Comparison of ENCODE assay signal across 13 mouse cellular contexts in genomic region chr5:135737154-135737553, GRCm38 (mm10). TPM values are rescaled to one million over a fixed set of nuclear protein-coding genes. Genes with fewer than 3 reads are reported as not detected.
DNase-seq lines count a peak whose midpoint lies in the region; ATAC-seq and TF ChIP-seq lines count a peak whose summit lies in the region.
"Had no signal": no experiment of that assay in that cellular context is flagged by ENCODE, and none has a peak within 500 bp of the region (broad histone marks: within the 10 kb centered on the region; RNA-seq: fewer than 3 reads in every experiment).

No protein-coding gene starts in this region.

- no peak for ATAC-seq in midbrain, postnatal 0 days (ENCODE audit: low FRiP score)
- no peak for ATAC-seq in midbrain, embryonic 15.5 days (replicated peaks)
- no peak for ATAC-seq in stomach, postnatal 0 days (ENCODE audit: low FRiP score, low TSS enrichment)
- ATAC-seq in neural tube, embryonic 15.5 days (ENCODE audit: low FRiP score): no peak

- H3K4me3 ChIP-seq in heart, adult 2 months: no peak overlapping the region
- no peak overlapping the region for H3K4me3 ChIP-seq in heart, embryonic 10.5 days
- no peak overlapping the region for H3K4me3 ChIP-seq in midbrain, postnatal 0 days (ENCODE audit: low read depth, low read length)
- H3K4me3 ChIP-seq in midbrain, embryonic 15.5 days: no peak overlapping the region
- H3K4me3 ChIP-seq in stomach, postnatal 0 days (ENCODE audit: low read depth, low read length): no peak overlapping the region
- no peak overlapping the region for H3K4me3 ChIP-seq in neural tube, embryonic 15.5 days (replicated peaks)
- H3K4me3 ChIP-seq: embryonic facial prominence, embryonic 13.5 days; limb, embryonic 10.5 days had no signal

- DNase-seq in heart, adult 2 months: no peak
- DNase-seq in heart, embryonic 10.5 days (ENCODE audit: low spot score): no peak
- DNase-seq in midbrain, postnatal 0 days (ENCODE audit: low spot score): no peak
- DNase-seq in brain, embryonic 14.5 days (ENCODE audit: low read depth): no peak
- no peak for DNase-seq in stomach, postnatal 0 days (ENCODE audit: low spot score)
- DNase-seq in cerebellum, adult 11 months: no peak
- DNase-seq: kidney, adult 8-10 months had no signal

- intact Hi-C loops in heart, adult 2 months (cut with DNase I): no loop called here

- H3K79me2 ChIP-seq in heart, adult 2 months (replicated peaks; ENCODE audit: control insufficient read depth, insufficient read depth, low read length): no peaks in the 10 kb centered on the region

- H3K9ac ChIP-seq in heart, adult 2 months (ENCODE audit: low read depth, low read length): no peak overlapping the region
- no peak overlapping the region for H3K9ac ChIP-seq in midbrain, postnatal 0 days (replicated peaks; ENCODE audit: low read length, poor library complexity, severe bottlenecking)
- H3K9ac ChIP-seq in midbrain, embryonic 15.5 days: no peak overlapping the region
- H3K9ac ChIP-seq in stomach, postnatal 0 days (ENCODE audit: low read length): no peak overlapping the region
- no peak overlapping the region for H3K9ac ChIP-seq in neural tube, embryonic 15.5 days (replicated peaks)
- H3K9ac ChIP-seq: embryonic facial prominence, embryonic 13.5 days had no signal

- TF ChIP-seq EP300 in heart, adult 2 months (IDR thresholded peaks at IDR 0.05; ENCODE audit: insufficient read depth, low read depth, low read length): no peak
- no peak for TF ChIP-seq EP300 in stomach, postnatal 0 days (optimal IDR thresholded peaks at IDR 0.05)

- H3K4me2 ChIP-seq in midbrain, postnatal 0 days (ENCODE audit: low read depth, low read length, poor library complexity, severe bottlenecking): no peak overlapping the region
- H3K4me2 ChIP-seq in midbrain, embryonic 15.5 days: no peak overlapping the region
- no peak overlapping the region for H3K4me2 ChIP-seq in stomach, postnatal 0 days (replicated peaks; ENCODE audit: low read depth)
- H3K4me2 ChIP-seq in neural tube, embryonic 15.5 days: no peak overlapping the region
- H3K4me2 ChIP-seq: embryonic facial prominence, embryonic 13.5 days had no signal

- TF ChIP-seq POLR2A in heart, adult 2 months (IDR thresholded peaks at IDR 0.05; ENCODE audit: insufficient read depth, low read depth, low read length): no peak
- TF ChIP-seq POLR2A in brain, embryonic 14.5 days (IDR thresholded peaks at IDR 0.05; ENCODE audit: borderline replicate concordance, extremely low read depth, insufficient read depth, insufficient read length, poor library complexity, severe bottlenecking): no peak

- WGBS in heart, adult 2 months: 73% methylated on average over 7 of the region's 7 CpGs
- 64% methylated on average over 7 of the region's 7 CpGs for WGBS in heart, embryonic 10.5 days
- 81% methylated on average over 7 of the region's 7 CpGs for WGBS in midbrain, postnatal 0 days
- 80% methylated on average over 7 of the region's 7 CpGs for WGBS in midbrain, embryonic 15.5 days
- 79% methylated on average over 7 of the region's 7 CpGs for WGBS in stomach, postnatal 0 days
- WGBS in neural tube, embryonic 15.5 days: 81% methylated on average over 7 of the region's 7 CpGs

- peak; percentile 65 for TF ChIP-seq CTCF in heart, adult 2 months (IDR thresholded peaks at IDR 0.05)
- peak; percentile 56 for TF ChIP-seq CTCF in midbrain, postnatal 0 days (IDR thresholded peaks at IDR 0.05)
- TF ChIP-seq CTCF in brain, embryonic 14.5 days (IDR thresholded peaks at IDR 0.05; ENCODE audit: borderline replicate concordance, extremely low read depth, insufficient read depth, insufficient read length): peak; percentile 29; the same call in 1 of the 2 replicates
- peak; percentile 68 for TF ChIP-seq CTCF in stomach, postnatal 0 days (IDR thresholded peaks at IDR 0.05; ENCODE audit: low read depth)

- no peaks in the 10 kb centered on the region for H3K36me3 ChIP-seq in heart, adult 2 months (ENCODE audit: control insufficient read depth, insufficient read depth, low read length)
- H3K36me3 ChIP-seq in heart, embryonic 10.5 days: peaks cover 74% of the 10 kb centered on the region
- H3K36me3 ChIP-seq in midbrain, postnatal 0 days (ENCODE audit: insufficient read depth, low read length): peaks cover 65% of the 10 kb centered on the region
- H3K36me3 ChIP-seq in midbrain, embryonic 15.5 days (replicated peaks): peaks cover 48% of the 10 kb centered on the region
- peaks cover 37% of the 10 kb centered on the region for H3K36me3 ChIP-seq in stomach, postnatal 0 days (ENCODE audit: control insufficient read depth, insufficient read depth, low read length)
- H3K36me3 ChIP-seq in neural tube, embryonic 15.5 days: peaks cover 75% of the 10 kb centered on the region

- H3K27me3 ChIP-seq in heart, adult 2 months (ENCODE audit: control insufficient read depth, insufficient read depth, low read length): no peaks in the 10 kb centered on the region
- H3K27me3 ChIP-seq in heart, embryonic 10.5 days (ENCODE audit: insufficient read depth, poor library complexity, severe bottlenecking): no peaks in the 10 kb centered on the region
- no peaks in the 10 kb centered on the region for H3K27me3 ChIP-seq in midbrain, postnatal 0 days (ENCODE audit: insufficient read depth, low read length)
- H3K27me3 ChIP-seq in midbrain, embryonic 15.5 days (replicated peaks): no peaks in the 10 kb centered on the region
- no peaks in the 10 kb centered on the region for H3K27me3 ChIP-seq in stomach, postnatal 0 days (ENCODE audit: control insufficient read depth, insufficient read depth, low read length)
- H3K27me3 ChIP-seq in neural tube, embryonic 15.5 days (replicated peaks): no peaks in the 10 kb centered on the region
- H3K27me3 ChIP-seq: embryonic facial prominence, embryonic 13.5 days had no signal

- H3K9me3 ChIP-seq in heart, embryonic 10.5 days: no peaks in the 10 kb centered on the region
- H3K9me3 ChIP-seq in midbrain, postnatal 0 days (ENCODE audit: low read length): no peaks in the 10 kb centered on the region
- no peaks in the 10 kb centered on the region for H3K9me3 ChIP-seq in midbrain, embryonic 15.5 days
- H3K9me3 ChIP-seq in stomach, postnatal 0 days (ENCODE audit: control insufficient read depth, low read length): no peaks in the 10 kb centered on the region
- no peaks in the 10 kb centered on the region for H3K9me3 ChIP-seq in neural tube, embryonic 15.5 days (replicated peaks)
- H3K9me3 ChIP-seq: embryonic facial prominence, embryonic 13.5 days; limb, embryonic 10.5 days had no signal

- H3K4me1 ChIP-seq in heart, adult 2 months (ENCODE audit: control insufficient read depth, insufficient read depth, low read length): no peaks in the 10 kb centered on the region
- H3K4me1 ChIP-seq in heart, embryonic 10.5 days: peaks cover 6% of the 10 kb centered on the region; the same call in 1 of the 2 replicates
- H3K4me1 ChIP-seq in midbrain, postnatal 0 days (ENCODE audit: insufficient read depth, low read length): no peaks in the 10 kb centered on the region
- H3K4me1 ChIP-seq in midbrain, embryonic 15.5 days: no peaks in the 10 kb centered on the region
- H3K4me1 ChIP-seq in stomach, postnatal 0 days (replicated peaks; ENCODE audit: control insufficient read depth, insufficient read depth): no peaks in the 10 kb centered on the region
- no peaks in the 10 kb centered on the region for H3K4me1 ChIP-seq in neural tube, embryonic 15.5 days
- H3K4me1 ChIP-seq: embryonic facial prominence, embryonic 13.5 days; limb, embryonic 10.5 days had no signal

- H3K27ac ChIP-seq in heart, adult 2 months: no peak overlapping the region
- H3K27ac ChIP-seq in heart, embryonic 10.5 days: no peak overlapping the region
- no peak overlapping the region for H3K27ac ChIP-seq in midbrain, postnatal 0 days (ENCODE audit: low read depth, low read length)
- no peak overlapping the region for H3K27ac ChIP-seq in midbrain, embryonic 15.5 days
- no peak overlapping the region for H3K27ac ChIP-seq in stomach, postnatal 0 days (replicated peaks)
- no peak overlapping the region for H3K27ac ChIP-seq in neural tube, embryonic 15.5 days (replicated peaks)
- H3K27ac ChIP-seq: embryonic facial prominence, embryonic 13.5 days; limb, embryonic 10.5 days had no signal

RNA-seq across cellular contexts. Expression of gene Tmem120a, which starts 7.1 kb away (rescaled TPM):
- 10 to 100 TPM; 13.6 to 19.3 TPM for total RNA-seq in heart, adult 2 months (2021)
- 18.5 and 27.3 TPM in 2 replicates for polyA plus RNA-seq in heart, adult 2 months (2012; rRNA removed)
- 36.2 and 45.5 TPM in 2 replicates for polyA plus RNA-seq in heart, embryonic 10.5 days (2016; fragmentation: Nextera tagmentation; extraction: Ambion mirVana)
- 44.9 and 67.3 TPM in 2 replicates for total RNA-seq in midbrain, postnatal 0 days (2014; rRNA removed)
- 99.2 and 100 TPM in 2 replicates for polyA plus RNA-seq in midbrain, postnatal 0 days (2015; fragmentation: Nextera tagmentation; extraction: Ambion mirVana)
- polyA plus RNA-seq in midbrain, embryonic 15.5 days (2015; fragmentation: Nextera tagmentation; extraction: Ambion mirVana): 82.4 and 85.5 TPM in 2 replicates
- polyA plus RNA-seq in brain, embryonic 14.5 days (2012; rRNA removed): 36.9 and 39.3 TPM in 2 replicates
- polyA plus RNA-seq in stomach, postnatal 0 days (2015; fragmentation: Nextera tagmentation; extraction: Ambion mirVana): 37.4 and 46.4 TPM in 2 replicates
- 73.6 and 88.2 TPM in 2 replicates for polyA plus RNA-seq in neural tube, embryonic 15.5 days (2015; fragmentation: Nextera tagmentation; extraction: Ambion mirVana)

RNA-seq across cellular contexts. Expression of gene Styxl1, which starts 41.0 kb away (rescaled TPM):
- total RNA-seq in heart, adult 2 months (2021): not detected
- 0.20 TPM in 1 of 2 replicates, not detected in the other for polyA plus RNA-seq in heart, adult 2 months (2012; rRNA removed)
- 0.14 TPM in 2 replicates for polyA plus RNA-seq in heart, embryonic 10.5 days (2016; fragmentation: Nextera tagmentation; extraction: Ambion mirVana)
- not detected in 2 replicates for total RNA-seq in midbrain, postnatal 0 days (2014; rRNA removed)
- 0.33 and 0.44 TPM in 2 replicates for polyA plus RNA-seq in midbrain, postnatal 0 days (2015; fragmentation: Nextera tagmentation; extraction: Ambion mirVana)
- 0.50 TPM in 1 of 2 replicates, not detected in the other for polyA plus RNA-seq in midbrain, embryonic 15.5 days (2015; fragmentation: Nextera tagmentation; extraction: Ambion mirVana)
- 0.08 and 0.15 TPM in 2 replicates for polyA plus RNA-seq in brain, embryonic 14.5 days (2012; rRNA removed)
- 0.10 and 0.27 TPM in 2 replicates for polyA plus RNA-seq in stomach, postnatal 0 days (2015; fragmentation: Nextera tagmentation; extraction: Ambion mirVana)
- 0.36 and 0.88 TPM in 2 replicates for polyA plus RNA-seq in neural tube, embryonic 15.5 days (2015; fragmentation: Nextera tagmentation; extraction: Ambion mirVana)
- total RNA-seq: gastrocnemius, adult 18-20 months had no signal
- polyA plus RNA-seq: G1E; limb, embryonic 10.5 days had no signal

RNA-seq across cellular contexts. Expression of gene Mdh2, which starts 41.1 kb away (rescaled TPM):
- 1,000 to 10,000 TPM; 1,645 to 1,928 TPM for total RNA-seq in heart, adult 2 months (2021)
- polyA plus RNA-seq in heart, adult 2 months (2012; rRNA removed): 2,909 and 3,459 TPM in 2 replicates
- polyA plus RNA-seq in heart, embryonic 10.5 days (2016; fragmentation: Nextera tagmentation; extraction: Ambion mirVana): 856 and 984 TPM in 2 replicates
- total RNA-seq in midbrain, postnatal 0 days (2014; rRNA removed): 158 and 172 TPM in 2 replicates
- 656 and 707 TPM in 2 replicates for polyA plus RNA-seq in midbrain, postnatal 0 days (2015; fragmentation: Nextera tagmentation; extraction: Ambion mirVana)
- polyA plus RNA-seq in midbrain, embryonic 15.5 days (2015; fragmentation: Nextera tagmentation; extraction: Ambion mirVana): 581 and 587 TPM in 2 replicates
- 476 and 499 TPM in 2 replicates for polyA plus RNA-seq in brain, embryonic 14.5 days (2012; rRNA removed)
- 445 and 469 TPM in 2 replicates for polyA plus RNA-seq in stomach, postnatal 0 days (2015; fragmentation: Nextera tagmentation; extraction: Ambion mirVana)
- 658 and 665 TPM in 2 replicates for polyA plus RNA-seq in neural tube, embryonic 15.5 days (2015; fragmentation: Nextera tagmentation; extraction: Ambion mirVana)
